Mouse (Mus musculus): Measurements from ENCODE around the gene Creb1.

DNA sequence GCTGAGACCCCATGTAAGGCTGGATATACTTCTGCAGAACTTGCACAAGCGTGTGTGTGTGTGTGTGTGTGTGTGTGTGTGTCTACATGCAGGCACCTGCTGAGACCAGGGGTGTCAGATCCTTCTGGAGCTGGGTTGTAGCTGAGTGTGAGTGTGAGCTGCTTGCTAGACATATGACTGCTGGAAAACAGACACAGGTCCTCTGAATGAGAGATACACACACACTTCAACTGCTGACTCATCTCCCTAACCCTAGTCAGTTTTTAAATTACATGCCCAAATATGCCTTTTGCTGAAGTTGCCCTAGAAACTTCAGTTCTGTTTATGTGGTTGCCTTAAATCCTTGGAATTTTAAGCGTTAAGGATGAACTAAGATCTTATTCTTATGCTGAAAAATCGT, 13.6 kb downstream of the Creb1 start:
- no peak for TF ChIP-seq GATA1 (IDR thresholded peaks at IDR 0.05; ENCODE audit: borderline replicate concordance, low read length)
- TF ChIP-seq FLI1 (IDR thresholded peaks at IDR 0.05; ENCODE audit: low read length) = no peak
